Mouse (Mus musculus) testis, postnatal 14 days (tissue): Measurements from ENCODE around the gene Tdp1.
A peak's percentile ranks its signal among the peaks of the same experiment; 100 is the strongest.

ENCODE experiments used
- DNase-seq: peaks from one replicate; pipeline ENCODE4 v3.0.0; 2021; ENCODE audit warnings: low spot score

Gene Tdp1

GRCm38 (mm10) chr12:99898248-99898870 lies 14.0 kb downstream of the Tdp1 start:
- no peak for DNase-seq

DNA sequence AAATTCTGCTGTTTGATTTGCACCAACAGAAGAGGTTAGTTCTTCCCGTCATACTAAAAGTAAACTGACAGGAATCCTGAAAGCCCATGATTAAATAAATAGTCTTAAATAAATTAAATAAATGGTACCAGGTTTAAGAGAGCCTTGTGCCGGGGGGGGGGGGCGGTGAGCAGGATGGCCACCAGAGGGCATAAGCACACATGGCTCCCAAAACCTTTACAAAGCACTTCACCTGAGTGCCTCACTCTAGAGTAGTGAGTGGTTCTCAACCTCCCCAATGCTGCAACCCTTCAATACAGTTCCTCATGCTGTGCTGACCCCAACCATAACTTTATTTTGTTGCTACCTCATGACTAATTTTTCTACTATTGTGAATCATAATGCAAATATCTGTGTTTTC lies 15.7 kb downstream of the Tdp1 start:
- DNase-seq: no peak

- no peak for DNase-seq
Measured at GRCm38 (mm10) chr12:99901973-99902866, 17.9 kb downstream of the Tdp1 start.

DNA sequence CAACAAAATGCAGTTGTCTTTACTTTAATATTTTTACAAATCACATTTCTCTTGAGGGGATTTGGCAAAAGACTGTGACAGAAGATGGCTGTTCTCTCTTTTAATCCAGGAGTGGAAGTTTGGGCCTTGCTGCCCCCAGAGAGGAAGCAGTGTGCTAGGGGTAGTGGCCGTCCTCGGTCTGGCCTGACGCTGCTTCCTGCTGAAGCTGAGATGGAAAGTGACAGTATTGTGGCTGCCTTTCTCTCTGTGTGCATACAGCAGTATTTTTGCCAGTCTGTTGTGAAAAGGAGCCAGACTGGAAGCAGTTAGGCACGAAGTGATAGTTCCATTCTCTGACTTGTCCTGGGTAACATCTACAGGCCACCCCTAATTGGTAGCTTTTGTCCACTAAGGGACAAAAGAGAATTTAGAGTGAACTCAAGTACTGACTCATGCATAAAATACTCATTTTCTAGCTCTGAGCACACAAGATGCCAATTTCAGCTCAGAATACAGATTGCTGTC lies 18.6 kb downstream of the Tdp1 start:
- DNase-seq: no peak

DNA sequence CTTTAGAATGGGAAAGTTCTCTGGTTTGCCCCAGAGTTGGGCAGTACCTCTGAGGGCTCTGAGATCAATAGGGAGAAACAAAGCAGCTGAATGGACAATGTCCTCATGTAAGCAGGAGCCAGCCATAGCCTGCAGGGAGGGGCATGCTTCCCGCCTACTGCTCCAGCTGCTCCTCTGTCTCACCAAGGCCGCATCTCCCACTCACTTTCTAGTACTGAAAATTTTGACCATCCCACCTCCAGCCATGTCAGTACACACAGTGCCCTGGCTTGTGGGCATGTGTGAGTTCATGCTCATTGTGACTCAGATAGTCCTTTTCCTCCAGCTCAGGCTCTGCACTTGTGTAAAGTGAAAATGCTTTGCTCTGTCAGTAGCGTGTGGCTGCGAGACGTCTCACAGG lies 20.2 kb downstream of the Tdp1 start:
- no peak for DNase-seq

DNA sequence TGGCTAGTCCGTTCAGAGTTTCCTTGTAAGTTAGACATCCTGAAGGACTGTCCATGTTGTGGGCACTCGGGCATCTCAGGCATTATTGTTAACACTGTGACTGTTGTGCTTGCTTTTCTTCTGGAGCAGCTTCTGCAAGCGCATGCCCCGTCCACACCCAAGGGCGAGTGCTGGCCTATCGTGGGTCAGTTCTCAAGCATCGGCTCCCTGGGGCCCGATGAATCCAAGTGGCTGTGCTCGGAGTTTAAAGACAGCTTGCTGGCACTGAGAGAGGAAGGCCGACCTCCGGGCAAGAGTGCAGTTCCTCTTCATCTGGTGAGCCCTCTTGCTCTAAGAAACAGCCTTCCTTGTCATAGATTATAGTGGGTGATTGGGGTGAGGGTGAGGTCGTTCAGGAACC lies 27.1 kb downstream of the Tdp1 start:
- DNase-seq: no peak

- DNase-seq: no peak
Measured at GRCm38 (mm10) chr12:99917800-99918427, 33.6 kb downstream of the Tdp1 start.

GRCm38 (mm10) chr12:99919636-99920035 lies 35.3 kb downstream of the Tdp1 start:
- DNase-seq: no peak

DNA sequence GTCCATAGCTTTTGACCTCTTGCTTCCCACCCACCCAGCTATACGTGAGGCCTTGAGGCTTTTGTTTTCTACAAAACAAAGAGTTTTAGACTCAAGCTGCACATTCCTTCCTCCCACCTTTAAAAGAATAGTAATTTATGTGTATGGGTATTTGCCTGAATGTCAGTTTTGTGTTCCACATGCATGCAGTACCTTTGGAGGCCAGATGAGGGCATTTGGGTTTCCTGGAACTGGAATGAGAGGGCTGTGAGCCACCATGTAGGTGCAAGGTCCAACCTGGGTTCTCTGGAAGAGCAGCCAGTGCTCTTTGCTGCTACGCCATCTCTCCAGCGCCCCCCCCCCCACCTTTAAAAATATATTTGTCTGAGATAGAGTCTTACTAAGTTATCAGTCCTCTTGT lies 36.7 kb downstream of the Tdp1 start:
- DNase-seq: no peak

DNA sequence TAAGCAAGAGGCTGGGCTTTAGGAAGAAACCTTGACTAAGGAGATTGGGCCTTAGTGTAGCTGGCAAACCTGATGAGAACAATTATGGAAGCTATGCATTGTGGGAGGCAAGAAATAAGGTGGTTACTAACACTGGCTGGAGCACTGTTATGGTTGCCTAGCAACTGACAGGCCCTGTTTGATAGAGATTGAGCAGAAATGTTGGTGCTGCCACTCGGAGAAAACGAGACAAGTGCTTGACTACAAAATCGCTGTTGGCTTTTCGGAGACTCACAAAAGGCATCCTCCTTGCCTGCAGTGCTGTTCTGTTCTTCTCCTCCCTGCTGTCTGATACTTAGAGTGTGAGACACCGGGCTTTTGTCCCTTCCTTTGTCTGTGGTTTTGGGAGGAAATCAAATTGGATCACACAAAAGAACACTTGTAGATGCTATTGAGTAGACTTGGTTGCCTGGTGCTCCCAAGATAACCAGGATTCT lies 38.9 kb downstream of the Tdp1 start:
- DNase-seq: no peak

DNA sequence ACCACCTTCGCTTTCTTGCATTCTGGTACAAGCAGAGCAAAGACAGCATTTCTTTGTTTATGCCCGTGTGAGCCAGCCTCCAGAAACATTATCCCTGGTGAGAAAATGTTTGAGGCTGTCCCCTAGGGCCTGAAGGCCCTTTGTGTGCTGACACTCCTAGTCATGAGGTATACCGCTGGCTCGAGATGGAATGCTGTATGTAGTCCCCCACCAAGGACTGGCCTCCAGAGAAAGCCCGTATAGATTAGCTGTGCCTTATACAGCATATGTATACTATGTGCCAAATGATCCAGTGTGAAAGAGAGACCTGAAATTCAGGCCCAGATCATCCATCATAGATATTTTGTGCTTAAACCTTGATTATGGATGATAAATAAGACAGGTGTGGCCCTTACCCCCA lies 39.4 kb downstream of the Tdp1 start:
- no peak for DNase-seq

GRCm38 (mm10) chr12:99928311-99928710 lies 44.0 kb downstream of the Tdp1 start:
- DNase-seq: peak; percentile 24

- no peak for DNase-seq
Measured at GRCm38 (mm10) chr12:99929160-99929559, 44.8 kb downstream of the Tdp1 start.

DNA sequence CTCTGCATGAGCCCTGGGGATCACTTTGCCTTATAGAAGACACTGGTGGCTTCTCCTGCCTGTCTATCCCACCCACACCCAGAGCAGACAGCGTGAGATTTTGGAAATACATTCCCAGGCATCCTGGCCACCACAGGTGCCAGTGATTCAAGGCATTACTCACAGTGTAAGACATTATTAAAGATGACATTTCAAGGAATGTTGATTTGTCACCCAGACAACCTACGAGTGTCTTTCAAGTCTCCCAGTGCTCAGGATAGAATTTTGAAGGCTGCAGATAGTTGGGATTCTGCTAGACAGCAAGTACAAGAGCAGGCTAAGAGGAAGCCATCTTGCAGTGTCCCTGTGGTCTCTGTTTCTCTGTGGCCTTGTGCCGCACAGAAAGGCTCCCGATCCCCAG lies 47.9 kb downstream of the Tdp1 start:
- DNase-seq: no peak

DNA sequence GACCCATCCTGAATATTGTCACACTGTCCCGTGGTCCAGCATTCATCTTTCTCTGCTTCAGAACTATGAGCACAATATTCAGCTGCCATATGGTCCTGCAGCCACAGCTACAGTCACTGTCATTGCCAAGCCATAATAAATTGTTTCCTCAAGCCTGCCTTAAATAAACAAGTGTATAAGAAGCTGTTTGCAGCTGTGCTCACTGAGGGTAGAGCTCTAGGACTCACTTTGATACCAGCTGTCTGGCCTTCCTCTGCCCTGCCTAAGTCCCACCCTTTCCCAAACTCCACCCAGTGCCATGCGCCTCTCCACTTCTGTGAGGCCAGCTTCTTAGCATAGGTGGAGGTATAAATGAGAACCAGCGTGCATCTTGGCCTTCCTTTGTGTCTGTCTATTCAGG lies 49.3 kb downstream of the Tdp1 start:
- no peak for DNase-seq

- no peak for DNase-seq
Measured at GRCm38 (mm10) chr12:99935403-99935802, 51.1 kb downstream of the Tdp1 start.

DNA sequence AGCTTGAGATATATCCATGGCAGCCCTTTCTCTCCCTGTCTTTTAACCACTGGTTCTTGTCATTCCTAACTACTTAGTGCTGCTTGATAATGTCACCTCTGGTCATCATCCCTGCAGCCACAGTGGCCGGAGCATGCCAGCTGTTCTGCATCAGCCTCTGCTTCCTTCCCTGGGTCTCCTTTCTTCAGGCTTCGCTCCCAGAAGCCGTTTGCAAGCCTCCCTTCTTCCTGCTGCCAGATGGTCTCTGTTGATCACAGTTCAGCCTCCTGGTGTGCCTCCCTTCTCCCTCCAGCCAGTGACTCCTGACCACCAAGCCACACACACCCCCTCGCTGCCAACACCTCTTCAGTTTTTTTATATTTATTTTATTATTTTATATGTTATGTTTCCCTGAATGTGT lies 54.2 kb downstream of the Tdp1 start:
- DNase-seq: no peak

GRCm38 (mm10) chr12:99939179-99939578 lies 54.9 kb downstream of the Tdp1 start:
- no peak for DNase-seq

DNA sequence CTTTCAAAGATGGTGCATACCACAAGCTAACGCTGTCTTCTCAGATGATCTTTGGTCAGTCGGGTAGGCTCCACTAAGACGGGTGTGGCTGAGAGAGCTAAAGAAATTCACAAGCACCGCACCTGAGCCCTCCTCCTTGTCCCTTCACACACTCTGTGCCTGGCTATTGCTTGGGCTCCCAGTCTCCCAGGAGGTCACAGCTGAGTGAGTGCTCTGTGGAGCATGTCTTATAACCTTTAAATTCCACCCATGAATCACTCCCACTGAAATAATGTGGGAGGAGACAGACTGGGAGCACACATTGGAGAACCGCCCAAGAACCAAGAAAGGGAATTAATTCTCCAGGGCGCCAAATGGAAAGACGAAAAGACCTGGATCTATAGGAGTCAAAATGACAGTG lies 56.4 kb downstream of the Tdp1 start:
- DNase-seq: no peak

GRCm38 (mm10) chr12:99942441-99942840 lies 58.1 kb downstream of the Tdp1 start:
- no peak for DNase-seq

- DNase-seq: peak; percentile 57
Measured at GRCm38 (mm10) chr12:99952928-99953327, 68.6 kb downstream of the Tdp1 start.

DNA sequence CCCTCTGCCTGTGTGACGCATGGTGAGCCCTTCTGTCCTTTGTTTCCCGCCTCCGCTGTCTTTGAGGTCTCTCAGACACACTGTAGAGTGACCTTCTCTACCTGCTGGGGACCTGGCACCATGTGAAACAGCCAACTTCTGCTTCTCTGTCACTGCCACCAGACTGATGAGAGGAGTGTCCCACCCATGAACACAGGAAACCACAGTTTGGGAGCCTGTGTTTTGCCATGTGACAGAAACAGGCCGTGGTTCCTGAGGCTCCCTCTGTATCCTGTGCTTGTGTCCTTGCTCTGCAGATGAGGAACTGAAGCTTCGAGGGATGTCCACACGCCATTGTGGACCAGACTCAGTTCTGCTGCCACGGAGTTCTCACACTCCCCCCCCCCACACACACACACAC lies 72.1 kb downstream of the Tdp1 start:
- no peak for DNase-seq
